Mouse (Mus musculus): ENCODE measurements around the gene Qsox1.

Qsox1 gene

DNA sequence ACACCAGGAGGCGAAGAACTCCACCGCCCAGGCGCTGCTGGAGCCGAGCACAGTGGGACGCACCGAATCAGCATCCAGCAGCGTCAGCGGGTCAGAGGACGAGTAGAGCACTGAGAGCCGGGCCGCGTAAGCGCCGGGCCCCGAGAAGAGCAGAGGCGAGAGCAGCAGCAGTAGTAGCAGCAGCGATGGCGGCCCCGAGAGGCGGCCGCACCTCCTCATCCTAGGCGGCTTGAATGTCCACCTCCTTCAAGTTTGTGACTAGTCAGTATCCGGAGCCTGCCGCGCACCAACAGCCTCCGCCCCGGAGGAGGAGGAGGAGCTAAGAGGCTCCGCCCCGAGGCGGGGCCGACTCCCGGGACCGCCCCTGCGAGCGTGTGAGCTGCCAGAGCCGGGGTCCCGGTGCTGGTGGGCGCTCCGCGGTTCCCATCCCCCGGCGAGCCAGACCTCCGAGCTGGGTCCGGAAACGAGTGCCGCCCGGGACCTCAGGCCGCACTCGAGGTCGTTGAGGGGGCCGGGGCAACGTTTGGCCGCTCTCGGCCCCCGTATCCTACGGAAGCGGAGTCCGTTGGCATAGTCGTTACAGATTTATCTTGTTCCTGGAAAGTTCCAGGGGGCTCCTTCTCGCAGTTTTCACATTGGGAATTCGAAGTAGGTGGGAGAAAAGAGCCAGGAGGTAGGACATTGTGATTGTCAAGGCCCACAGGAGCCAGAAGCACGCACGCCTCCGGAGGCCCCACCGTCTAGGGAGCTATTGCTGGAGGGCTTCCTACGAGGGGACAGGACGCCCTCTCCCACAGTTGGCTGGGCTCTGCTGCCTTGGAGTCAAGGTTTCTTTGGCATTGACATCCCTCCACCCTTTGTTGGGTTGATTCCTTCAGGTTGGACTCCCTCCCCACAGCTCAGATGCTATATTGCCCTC is at the start of gene Qsox1:
Gene Qsox1 (minus strand): TSS at position 309 of the 919 bp plus-strand sequence.
- in situ Hi-C loops (cut with MboI, MseI): no loop called here

DNA sequence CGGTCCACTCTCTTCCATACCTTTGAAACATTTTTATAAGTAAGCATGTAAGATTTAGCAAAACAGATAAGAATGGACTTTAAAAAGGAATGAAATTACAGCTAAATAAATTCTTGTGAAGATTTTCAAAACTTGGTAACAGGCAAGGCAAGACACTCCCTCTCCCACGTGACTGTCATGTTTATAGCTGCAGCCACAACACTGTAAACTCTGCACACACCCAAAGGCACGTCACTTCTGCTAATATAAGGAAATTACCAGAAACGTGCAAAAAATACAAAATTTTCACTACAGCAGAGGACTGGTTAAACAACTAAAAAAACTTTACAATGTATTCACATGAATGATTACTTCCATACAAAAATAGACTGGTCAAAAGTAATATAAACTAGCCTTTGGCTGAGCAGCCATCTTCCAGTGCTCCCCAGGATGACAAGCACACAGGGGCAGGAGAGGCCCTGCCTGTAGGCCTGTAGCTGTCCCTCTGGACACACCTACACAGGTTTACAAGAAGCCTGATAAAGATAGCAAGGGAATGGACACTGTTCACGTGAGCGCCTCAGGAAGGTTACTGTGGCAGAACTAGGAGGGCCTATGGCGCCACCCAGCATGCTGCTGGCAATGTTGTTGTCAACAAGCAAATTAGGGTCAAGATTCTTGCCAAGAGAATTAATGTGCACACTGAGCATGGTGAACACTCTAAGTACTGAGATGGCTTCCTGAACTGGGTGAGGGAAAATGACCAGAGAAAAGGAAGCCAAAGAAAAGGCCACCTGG is 42.4 kb upstream of the Qsox1 start:
- in situ Hi-C loops (cut with MboI, MseI): no loop called here

DNA sequence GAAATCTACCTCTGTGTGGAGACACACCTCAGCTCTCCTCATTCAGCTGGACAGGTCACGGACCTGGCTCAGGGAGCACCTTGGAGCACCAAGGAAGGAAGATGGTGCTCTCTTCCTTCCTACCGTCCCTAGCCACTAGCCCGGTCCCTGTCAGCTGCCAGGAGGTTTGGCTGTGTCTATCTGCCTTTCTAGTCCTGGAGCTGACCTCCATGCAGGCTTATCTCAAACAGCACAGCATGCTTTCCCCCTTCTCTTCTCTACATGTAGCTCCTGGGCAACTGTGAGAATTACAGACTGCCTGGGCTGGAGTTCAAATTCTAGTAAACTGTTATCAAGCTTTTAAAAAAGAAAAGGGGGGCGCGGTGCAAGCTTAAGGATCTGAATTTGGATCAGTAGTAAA is 40.3 kb upstream of the Qsox1 start:
- in situ Hi-C loops (cut with MboI, MseI): no loop called here

DNA sequence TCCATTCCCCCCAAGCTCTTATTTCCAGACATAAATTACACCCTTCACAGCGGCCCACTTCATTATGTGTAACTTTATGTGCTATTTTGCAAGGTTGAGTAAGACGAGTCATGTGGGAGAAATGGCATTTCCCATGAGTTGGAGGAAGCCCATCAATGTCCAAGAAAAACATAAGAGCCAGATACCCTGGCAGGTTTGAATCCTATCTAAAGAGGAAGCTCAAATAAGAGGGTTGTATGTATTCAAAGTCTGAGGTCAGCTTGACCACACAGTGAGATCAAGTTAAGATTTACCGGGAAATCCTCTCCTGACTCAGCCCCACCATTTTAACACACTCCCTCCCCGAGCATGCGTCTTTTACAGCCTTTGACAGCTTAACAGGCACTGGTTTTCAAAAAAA is 31.5 kb upstream of the Qsox1 start:
- in situ Hi-C loops (cut with MboI, MseI): no loop called here

DNA sequence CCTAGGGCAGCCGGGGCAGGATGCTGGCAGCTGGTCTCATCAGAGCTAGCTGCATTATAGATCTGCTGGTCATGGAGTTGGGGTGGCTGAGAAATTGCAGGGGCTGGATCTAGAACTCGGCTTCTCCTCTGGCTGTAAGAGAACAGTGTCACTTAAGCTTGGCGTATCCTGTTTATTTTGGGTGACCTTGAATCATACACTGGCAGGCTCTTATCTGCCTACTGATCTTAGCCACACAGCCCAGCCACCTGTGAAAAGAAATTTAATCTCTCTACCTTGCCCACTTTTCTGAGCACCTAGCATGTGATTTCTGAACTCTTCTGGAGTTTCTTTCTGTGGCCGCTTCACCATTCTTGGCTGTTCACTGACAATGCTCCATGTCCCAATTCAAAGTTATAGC is 30.8 kb upstream of the Qsox1 start:
- in situ Hi-C loops (cut with MboI, MseI): no loop called here

DNA sequence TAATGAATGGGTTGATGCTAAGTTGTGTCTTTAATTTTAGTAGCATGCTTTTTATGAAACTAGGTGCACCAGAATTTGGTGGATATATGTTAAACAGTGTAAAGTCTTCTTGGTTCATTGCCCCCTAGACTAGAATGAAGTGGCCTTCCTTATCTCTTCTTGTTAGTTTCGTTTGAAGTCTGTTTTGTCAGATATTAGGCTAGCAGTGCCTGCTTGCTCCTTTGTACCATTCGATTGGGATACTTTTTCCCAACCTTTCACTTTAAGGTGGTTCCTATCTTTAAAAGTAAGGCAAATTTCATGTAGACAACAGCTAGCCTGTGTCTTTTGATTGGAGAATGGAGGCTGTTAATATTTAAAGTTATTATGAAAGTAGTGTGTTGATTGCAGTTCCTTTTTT is 23.0 kb upstream of the Qsox1 start:
- in situ Hi-C loops (cut with MboI, MseI): no loop called here

DNA sequence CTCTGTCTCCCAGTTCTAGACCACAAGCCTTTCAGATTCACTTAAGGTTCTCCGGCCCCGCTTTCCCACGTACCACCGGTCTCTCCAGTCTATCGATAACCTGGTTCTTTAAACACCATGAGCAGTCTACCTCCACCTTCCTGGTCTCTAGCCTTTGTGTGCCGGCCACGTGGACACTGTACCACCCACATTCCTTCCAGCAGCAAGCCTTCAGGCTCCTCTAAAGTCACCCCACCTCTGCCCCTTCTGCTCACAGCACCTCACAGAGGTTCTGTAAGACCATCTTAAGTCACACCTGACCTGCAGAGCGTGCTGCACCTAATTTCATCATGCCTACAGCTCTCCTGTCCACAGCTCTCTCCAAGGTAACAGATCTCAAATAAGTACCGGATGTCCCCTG is 20.9 kb upstream of the Qsox1 start:
- in situ Hi-C loops (cut with MboI, MseI): no loop called here

DNA sequence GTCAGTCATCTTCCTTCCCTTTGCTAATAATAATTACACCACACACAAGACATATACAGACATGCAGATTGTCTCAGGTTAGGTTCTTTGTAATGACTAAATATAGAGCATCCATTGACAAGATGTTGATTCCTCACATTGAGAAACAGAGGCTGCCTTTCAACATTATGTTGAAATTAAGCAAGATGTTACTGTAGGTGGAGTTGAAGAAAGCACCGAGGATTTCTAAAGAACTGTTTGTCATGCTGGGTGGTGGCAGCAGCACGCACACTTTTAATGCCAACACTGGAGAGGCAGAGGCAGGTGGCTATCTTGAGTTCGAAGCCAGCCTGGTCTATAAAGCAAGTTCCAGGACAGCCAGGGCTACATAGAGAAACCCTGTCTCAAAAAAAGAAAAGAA is 19.3 kb upstream of the Qsox1 start:
- in situ Hi-C loops (cut with MboI, MseI): no loop called here

DNA sequence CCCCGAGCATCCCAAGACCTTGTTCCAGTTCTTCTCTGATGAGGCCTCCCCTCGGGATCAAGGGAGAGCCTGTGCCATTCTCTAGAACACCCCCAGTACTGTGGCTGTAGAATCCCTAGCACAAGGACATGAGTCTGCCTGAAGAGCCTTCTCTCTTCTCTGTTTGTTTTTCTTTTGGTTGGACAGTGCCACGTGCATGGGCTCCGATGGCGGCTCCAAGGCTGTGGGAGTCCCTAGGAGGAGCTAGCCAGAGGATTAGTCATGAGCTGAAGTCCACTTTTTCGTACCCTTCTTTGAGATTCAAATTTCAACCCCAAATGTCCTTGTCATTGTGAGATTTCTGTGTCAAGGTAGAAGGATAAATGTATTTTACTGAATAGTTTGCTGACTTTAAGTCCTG is 18.2 kb upstream of the Qsox1 start:
- in situ Hi-C loops (cut with MboI, MseI): no loop called here

DNA sequence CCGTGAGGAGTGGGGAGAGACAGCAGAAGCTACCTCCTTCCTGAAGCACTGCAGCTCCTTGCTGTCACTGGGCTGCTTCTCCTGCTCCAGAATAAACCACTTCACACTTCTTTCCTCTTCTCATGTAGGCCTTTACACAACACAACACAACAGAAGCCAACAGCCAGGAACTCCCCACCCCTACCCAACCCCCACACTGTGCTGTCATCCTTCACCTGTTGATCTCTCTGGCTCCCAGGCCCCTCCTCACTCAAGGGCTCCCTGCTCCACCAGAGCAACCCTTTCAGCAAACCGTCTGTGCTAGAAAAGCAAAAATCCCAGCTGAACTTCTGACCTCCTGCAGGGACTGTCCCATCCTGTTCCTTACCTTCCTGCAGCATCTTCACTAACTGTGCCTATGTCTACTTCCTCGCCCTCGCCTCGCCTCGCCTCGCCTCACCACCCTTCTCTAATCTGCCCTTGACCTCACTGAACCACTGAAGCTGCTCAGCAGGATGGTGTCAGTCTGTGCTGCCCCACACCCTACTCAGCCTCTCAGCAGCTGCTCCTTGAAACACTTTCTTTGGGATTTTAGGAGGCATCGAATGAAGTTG is 15.1 kb upstream of the Qsox1 start:
- in situ Hi-C loops (cut with MboI, MseI): loop anchor here (10.0 kb wide), 1 partner anchor 763 kb away; no protein-coding TSS in a partner anchor

DNA sequence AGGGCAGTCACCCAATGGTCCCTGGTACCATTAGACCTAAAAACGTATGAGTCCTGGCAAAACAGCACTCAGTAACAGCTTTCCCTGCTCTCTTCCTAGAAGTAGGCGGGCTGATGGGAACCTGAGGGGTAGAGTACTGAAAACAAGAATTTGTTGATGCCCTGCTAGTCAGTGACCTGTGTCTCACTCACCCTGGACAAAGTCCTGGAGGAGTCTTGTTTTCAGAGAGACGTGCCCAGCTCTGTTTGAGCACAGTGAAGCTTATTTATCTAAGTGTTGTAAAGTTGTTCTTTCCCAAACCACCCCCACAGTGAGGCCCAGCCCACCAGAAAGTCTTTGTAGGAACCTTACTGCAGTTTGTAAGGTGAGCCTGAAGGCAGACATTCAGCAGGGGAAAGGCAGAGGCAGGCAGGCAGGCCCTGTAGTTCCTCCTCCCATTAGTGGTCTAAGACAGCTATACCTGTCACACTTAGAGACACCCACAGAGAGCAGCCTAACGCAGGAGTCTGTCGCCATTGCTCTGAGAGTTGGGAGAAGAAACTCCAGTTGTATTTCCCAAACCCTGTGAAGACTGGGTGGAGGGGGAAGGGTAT is 14.2 kb upstream of the Qsox1 start:
- in situ Hi-C loops (cut with MboI, MseI): loop anchor here (10.0 kb wide), 1 partner anchor 762 kb away; no protein-coding TSS in a partner anchor

DNA sequence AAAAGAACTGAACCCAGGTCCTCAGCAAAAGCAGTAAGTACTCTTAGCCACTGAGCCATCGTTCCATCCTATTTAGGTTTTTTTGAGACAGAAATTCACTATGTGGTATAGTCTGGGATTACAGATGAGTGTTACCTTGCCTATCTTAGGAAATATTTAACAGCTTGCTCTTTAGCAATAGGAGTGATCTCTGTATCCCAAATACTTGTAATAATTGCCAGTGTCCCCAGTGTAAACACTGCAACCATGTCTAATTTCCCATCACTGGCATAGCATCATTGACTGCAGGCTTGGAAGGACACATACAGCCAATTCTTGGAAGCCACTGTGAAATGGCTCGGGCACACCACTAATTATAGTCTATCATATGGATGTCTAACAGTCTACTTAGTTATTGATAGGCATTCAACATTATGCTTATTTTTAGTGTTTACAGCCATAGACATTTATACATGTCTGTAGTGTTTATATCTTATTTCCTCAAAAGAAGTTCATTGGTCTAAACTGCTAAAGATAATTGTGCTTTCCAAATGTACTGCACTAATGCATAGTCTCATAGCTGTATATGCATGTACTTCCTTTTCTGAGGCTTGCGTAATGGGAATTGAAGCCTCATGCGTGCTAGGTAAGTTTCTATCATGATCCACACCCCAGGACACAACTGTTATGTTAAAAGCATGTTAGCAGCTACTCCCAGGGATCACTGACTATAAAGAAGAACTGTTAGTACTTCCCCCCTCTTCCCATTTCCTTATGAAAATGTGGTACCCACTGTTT is 13.4 kb upstream of the Qsox1 start:
- in situ Hi-C loops (cut with MboI, MseI): loop anchor here (10.0 kb wide), 1 partner anchor 761 kb away; no protein-coding TSS in a partner anchor

DNA sequence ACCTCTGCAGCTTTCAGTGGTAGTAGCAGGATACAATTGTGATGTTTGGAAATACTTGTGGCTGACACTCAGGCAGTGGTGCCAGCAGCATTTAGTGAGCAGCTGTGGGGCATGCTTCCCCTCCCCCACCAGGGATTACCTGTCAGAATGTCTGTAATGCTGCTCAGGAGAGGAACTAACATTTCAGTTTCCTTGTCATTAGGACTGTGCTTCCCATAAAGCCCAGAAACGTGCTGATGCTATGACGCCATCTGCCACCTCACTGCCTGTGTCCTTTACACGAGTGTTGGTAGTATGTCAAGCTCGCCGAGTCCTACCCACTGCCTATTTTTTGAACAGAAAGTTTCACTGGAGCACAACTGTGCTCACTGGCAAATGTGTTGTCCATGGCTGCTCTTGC is 8.0 kb upstream of the Qsox1 start:
- in situ Hi-C loops (cut with MboI, MseI): loop anchor here (10.0 kb wide), 1 partner anchor 756 kb away; no protein-coding TSS in a partner anchor

DNA sequence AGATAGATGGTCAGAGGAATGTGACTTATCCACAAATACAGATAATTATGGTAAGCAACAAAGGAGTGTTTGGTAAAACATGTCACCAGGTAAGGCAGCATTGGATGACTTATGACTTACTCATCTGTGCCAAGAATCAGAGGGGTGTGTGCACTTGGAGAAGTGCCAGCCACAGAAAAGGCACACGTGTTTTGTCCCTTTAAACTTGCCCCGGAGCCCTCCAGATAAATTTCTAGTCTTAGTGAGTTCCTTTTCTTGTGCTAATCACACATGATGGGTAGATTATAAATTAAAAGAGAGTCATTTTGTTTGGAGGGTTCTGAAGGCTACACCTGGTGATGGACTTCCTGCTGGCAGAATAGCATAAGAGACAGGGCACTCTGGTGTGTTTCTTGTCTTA is 3.5 kb upstream of the Qsox1 start:
- in situ Hi-C loops (cut with MboI, MseI): no loop called here

DNA sequence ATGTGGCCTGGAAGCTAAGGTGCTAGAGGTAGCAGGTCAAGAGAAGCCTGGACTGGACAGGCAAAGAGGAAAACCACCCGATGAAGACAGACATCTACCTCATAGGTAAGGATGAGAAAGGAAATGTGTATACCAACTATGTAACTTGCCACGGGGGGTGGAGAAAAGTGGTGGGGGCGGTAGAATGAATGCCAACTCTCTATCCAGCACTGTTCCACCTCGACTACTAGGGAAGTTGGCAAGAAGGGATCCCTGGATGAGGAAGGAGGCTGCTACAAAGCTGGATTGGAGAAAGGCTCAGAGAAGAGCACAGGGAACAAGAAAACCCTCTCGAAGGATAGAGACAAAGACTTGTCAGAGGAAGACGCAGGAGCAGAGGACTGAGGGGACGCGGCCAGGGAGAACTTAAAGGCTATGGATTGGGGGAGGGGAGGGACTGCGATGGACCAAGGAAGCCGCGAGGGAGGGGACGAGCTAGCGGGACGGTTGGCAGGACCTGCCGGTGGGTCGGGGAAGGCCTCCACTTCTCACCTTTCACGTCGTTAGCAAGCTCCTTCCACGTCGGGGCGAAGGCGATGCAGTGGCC is 601 bp downstream of the Qsox1 start:
- in situ Hi-C loops (cut with MboI, MseI): no loop called here

DNA sequence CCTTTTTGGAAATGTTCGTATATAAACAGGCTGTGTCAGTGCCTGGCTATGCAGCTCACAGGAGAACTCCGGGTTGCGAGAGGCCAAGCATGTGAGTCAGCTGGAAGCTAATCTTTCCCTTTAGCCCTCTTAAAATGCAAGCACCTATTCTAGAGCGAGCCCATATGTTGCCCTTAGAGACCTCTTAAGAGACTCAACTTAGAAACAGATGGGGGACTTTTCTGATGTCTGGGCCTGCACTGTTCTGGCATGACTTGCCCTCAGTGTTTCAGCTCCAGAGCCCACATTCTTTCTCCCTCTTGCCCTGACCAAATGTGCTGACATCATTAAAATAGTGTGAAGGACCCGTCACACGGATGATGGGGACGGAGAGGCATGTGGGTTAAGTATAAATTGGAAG is 2.1 kb downstream of the Qsox1 start:
- in situ Hi-C loops (cut with MboI, MseI): no loop called here

DNA sequence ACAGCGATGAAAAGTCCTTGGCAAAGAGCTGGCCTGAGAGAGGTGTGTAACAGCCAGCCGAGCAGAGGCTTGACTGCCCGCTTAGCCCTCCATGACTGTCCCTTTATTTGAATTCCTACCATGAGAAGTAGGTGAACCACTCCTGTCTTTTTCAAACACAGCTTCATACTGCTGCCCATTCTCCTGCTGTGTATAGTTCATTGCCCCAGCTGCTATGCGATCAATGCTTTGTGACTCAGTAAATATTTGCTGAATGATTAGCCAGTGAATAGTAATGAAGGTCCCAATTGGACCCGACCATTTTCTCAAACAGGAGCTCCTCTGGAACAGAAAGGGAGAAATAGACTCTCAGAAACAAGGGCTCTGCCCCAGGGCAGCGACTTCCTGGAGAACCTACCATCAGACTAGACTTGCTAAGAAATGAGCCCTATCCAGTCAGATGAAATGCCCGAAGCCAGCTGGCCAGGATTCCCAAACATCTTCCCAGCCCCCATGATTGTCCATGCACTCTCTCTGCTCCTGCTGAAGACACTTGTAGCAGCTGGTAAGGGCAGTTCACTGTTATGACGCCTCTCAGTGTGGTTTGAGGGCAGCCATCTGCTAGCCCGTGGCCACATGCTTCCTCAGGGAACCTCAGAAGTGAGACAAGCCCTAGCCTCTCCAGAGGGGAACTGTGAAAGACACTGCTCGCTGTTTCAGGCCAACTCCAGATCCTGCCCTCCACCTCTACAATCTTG is 2.8 kb downstream of the Qsox1 start:
- in situ Hi-C loops (cut with MboI, MseI): no loop called here

DNA sequence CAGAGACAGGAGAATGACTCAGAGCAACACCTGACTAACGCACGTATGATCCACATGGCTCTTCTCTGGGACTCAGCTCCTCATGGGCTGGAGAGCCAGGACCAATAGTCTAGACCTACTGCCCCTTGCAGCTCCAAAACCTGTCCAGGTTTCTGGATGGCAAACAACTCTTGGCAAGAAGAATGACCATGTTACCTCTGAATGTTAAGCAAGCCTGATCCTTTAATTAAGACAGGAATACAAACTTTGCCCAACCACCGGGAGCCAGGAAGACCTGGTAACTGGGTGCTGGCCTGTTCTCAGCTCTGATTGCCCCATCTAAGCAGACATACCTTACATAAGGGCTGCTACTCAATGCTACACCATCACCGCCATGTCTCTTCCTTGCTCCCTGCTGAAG is 4.4 kb downstream of the Qsox1 start:
- in situ Hi-C loops (cut with MboI, MseI): no loop called here

DNA sequence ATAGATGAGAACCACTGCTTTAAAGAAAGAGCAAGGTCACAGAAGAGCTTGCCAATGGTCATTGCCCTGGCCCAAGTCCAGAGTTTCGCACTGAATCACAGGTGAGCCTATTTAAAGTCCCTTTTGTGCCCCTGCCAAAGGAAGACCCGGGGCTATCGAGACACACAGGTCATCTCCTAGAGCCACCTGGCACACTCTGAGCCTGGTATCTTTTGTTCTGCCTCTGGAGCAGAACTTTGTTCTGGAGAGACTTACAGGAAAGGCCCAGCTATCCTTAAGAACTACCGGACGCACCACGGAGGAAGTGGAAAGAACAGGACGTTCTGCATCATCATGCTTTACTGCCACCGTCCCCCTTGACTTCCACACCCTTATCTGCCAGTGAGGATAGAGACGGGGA is 7.1 kb downstream of the Qsox1 start:
- in situ Hi-C loops (cut with MboI, MseI): no loop called here
